Mouse (Mus musculus) gonadal fat pad, adult 2 months (tissue): ENCODE measurements around the gene Dbp. TPM values are rescaled to one million over a fixed set of nuclear protein-coding genes. Genes with fewer than 3 reads are reported as not detected.

Source experiments
- DNase-seq: peaks from one replicate; pipeline ENCODE4 v3.0.0-alpha.2; 2012; ENCODE audit warnings: low read depth
- polyA plus RNA-seq: library from polyadenylated mRNA; depleted of rRNA; stranded (reverse); fragments of >200 nt; gene quantifications from 2 replicates; pipeline ENCODE4 v1.2.3, GENCODE M21; 2012

Gene Dbp
- polyA plus RNA-seq, 1 experiment, result 31.0 TPM

- no peak for DNase-seq
Observed at GRCm38 (mm10) chr7:45723781-45724180, 18.9 kb downstream of the Dbp start.

GRCm38 (mm10) chr7:45725151-45725550 lies 20.3 kb downstream of the Dbp start:
- DNase-seq, result no peak

- no peak for DNase-seq
Observed at GRCm38 (mm10) chr7:45725713-45726112, 20.8 kb downstream of the Dbp start, which contains the start of gene Spaca4. Gene Spaca4, minus strand, starts transcription at chr7:45725813.

GRCm38 (mm10) chr7:45726419-45726818 lies 21.5 kb downstream of the Dbp start:
- DNase-seq, result no peak

- no peak for DNase-seq
Observed at GRCm38 (mm10) chr7:45727625-45728024, 22.7 kb downstream of the Dbp start.

- DNase-seq, result no peak
Observed at GRCm38 (mm10) chr7:45730727-45731431, 26.0 kb downstream of the Dbp start.

GRCm38 (mm10) chr7:45733477-45733876 lies 28.6 kb downstream of the Dbp start:
- DNase-seq, result no peak

- no peak for DNase-seq
Observed at GRCm38 (mm10) chr7:45739162-45739763, 34.4 kb downstream of the Dbp start.

GRCm38 (mm10) chr7:45739820-45740219 lies 34.9 kb downstream of the Dbp start:
- DNase-seq, result no peak

GRCm38 (mm10) chr7:45741308-45741707 lies 36.4 kb downstream of the Dbp start:
- DNase-seq, result no peak

- no peak for DNase-seq
Observed at GRCm38 (mm10) chr7:45741777-45742176, 36.9 kb downstream of the Dbp start.

GRCm38 (mm10) chr7:45742338-45742737 lies 37.5 kb downstream of the Dbp start:
- no peak for DNase-seq

GRCm38 (mm10) chr7:45744387-45744786 lies 39.5 kb downstream of the Dbp start:
- no peak for DNase-seq

GRCm38 (mm10) chr7:45746518-45746917 lies 41.6 kb downstream of the Dbp start:
- DNase-seq, result no peak

GRCm38 (mm10) chr7:45747450-45747849 lies 42.6 kb downstream of the Dbp start:
- DNase-seq, result no peak

GRCm38 (mm10) chr7:45748110-45748509 lies 43.2 kb downstream of the Dbp start:
- DNase-seq, result no peak

GRCm38 (mm10) chr7:45749401-45749800 lies 44.5 kb downstream of the Dbp start:
- DNase-seq, result no peak

- no peak for DNase-seq
Observed at GRCm38 (mm10) chr7:45750162-45750561, 45.3 kb downstream of the Dbp start.

- DNase-seq, result no peak
Observed at GRCm38 (mm10) chr7:45755703-45756102, 50.8 kb downstream of the Dbp start.

- no peak for DNase-seq
Observed at GRCm38 (mm10) chr7:45759400-45759799, 54.5 kb downstream of the Dbp start.
